Mouse (Mus musculus) induced T-regulatory cell, adult 2 months (primary cell): ENCODE measurements at regions not wholly inside any gene's neighbourhood (a gene's known extent, or its start where the extent isn't known, plus 50 kb on each side); places are given as distances from the start of the nearest gene placed in this dataset.
A peak's percentile ranks its signal among the peaks of the same experiment; 100 is the strongest.
"Not testable (repeated sequence)": the region's sequence is repeated elsewhere in the genome, so short reads cannot be mapped to it uniquely, and the experiment has no call there.

ENCODE experiments used
- DNase-seq: peaks from one replicate; pipeline ENCODE4 v3.0.0-alpha.2; 2012; ENCODE audit warnings: low read depth

GRCm38 (mm10) chr13:74969244-74969643, 120.4 kb upstream of the Pcsk1 start:
- no peak for DNase-seq

- DNase-seq = no peak
Measured at GRCm38 (mm10) chr13:74955876-74956275, 133.8 kb upstream of the Pcsk1 start.

- not testable (repeated sequence) for DNase-seq
Measured at GRCm38 (mm10) chr13:74913655-74914054, 105.0 kb upstream of the Cast start.

- DNase-seq = peak; percentile 39
Measured at GRCm38 (mm10) chr13:74903213-74904055, 94.8 kb upstream of the Cast start.

GRCm38 (mm10) chr13:74889859-74890469, 81.4 kb upstream of the Cast start:
- peak; percentile 54 for DNase-seq

GRCm38 (mm10) chr13:74867720-74868119, 59.1 kb upstream of the Cast start:
- no peak for DNase-seq

- DNase-seq = no peak
Measured at GRCm38 (mm10) chr13:74864000-74864399, 55.4 kb upstream of the Cast start.

GRCm38 (mm10) chr13:74861373-74861970, 52.9 kb upstream of the Cast start:
- peak; percentile 56 for DNase-seq
